Mouse (Mus musculus) forebrain, embryonic 11.5 days (tissue): Measurements from ENCODE around the gene Polr1e. TPM values are rescaled to one million over a fixed set of nuclear protein-coding genes. Genes with fewer than 3 reads are reported as not detected.
"Not testable (repeated sequence)": the region's sequence is repeated elsewhere in the genome, so short reads cannot be mapped to it uniquely, and the experiment has no call there.

Source experiments
- ATAC-seq: fragments of 200-750 bp; cut with Nextera tagmentation; replicated peaks from 2 replicates; pipeline ENCODE4 v1.8.0; 2017; ENCODE audit warnings: moderate TSS enrichment; ENCODE audit not compliant: low FRiP score
- DNase-seq: peaks from one replicate; pipeline ENCODE4 v3.0.0-alpha.2; 2017; ENCODE audit warnings: low spot score
- H3K27ac ChIP-seq: fragments of 300-500 bp; sonication (generic); 2 replicates; pipeline ENCODE4 v1.5.1; 2014; ENCODE audit warnings: low read depth, low read length
- H3K27me3 ChIP-seq: fragments of 300-500 bp; sonication (generic); 2 replicates; pipeline ENCODE4 v1.6.1; 2014; ENCODE audit warnings: mild to moderate bottlenecking, low read length, mixed read lengths; ENCODE audit not compliant: control insufficient read depth, insufficient read depth
- H3K36me3 ChIP-seq: fragments of 300-500 bp; sonication (generic); 2 replicates; pipeline ENCODE4 v1.6.1; 2014; ENCODE audit warnings: mild to moderate bottlenecking, low read length, moderate library complexity, mixed read lengths; ENCODE audit not compliant: control insufficient read depth, insufficient read depth
- H3K4me1 ChIP-seq: fragments of 300-500 bp; sonication (generic); replicated peaks from 2 replicates; pipeline ENCODE4 v1.6.1; 2014; ENCODE audit warnings: low read length, mixed read lengths; ENCODE audit not compliant: control insufficient read depth, insufficient read depth
- H3K4me2 ChIP-seq: fragments of 300-500 bp; sonication (generic); 2 replicates; pipeline ENCODE4 v1.6.1; 2014; ENCODE audit warnings: low read depth, mild to moderate bottlenecking, low read length, moderate library complexity, mixed read lengths; ENCODE audit not compliant: severe bottlenecking
- H3K4me3 ChIP-seq: fragments of 300-500 bp; sonication (generic); 2 replicates; pipeline ENCODE4 v1.5.1; 2014; ENCODE audit warnings: low read depth, low read length
- H3K9ac ChIP-seq: fragments of 300-500 bp; sonication (generic); 2 replicates; pipeline ENCODE4 v1.6.1; 2014; ENCODE audit warnings: low read length
- H3K9me3 ChIP-seq: fragments of 300-500 bp; sonication (generic); 2 replicates; pipeline ENCODE4 v1.6.1; 2016; ENCODE audit warnings: low read length, mixed read lengths; ENCODE audit not compliant: control insufficient read depth
- WGBS: fragments of 180-500 bp; shearing (Covaris S2); extraction: QIAGEN DNeasy Blood & Tissue Kit; methylation state at CpG from one replicate; pipeline ENCODE4 v1.1.7; 2014; 5-methylcytosine and 5-hydroxymethylcytosine counted together
- polyA plus RNA-seq: library from polyadenylated mRNA; unstranded; fragments of >200 nt; fragmentation: Nextera tagmentation; extraction: Ambion mirVana; gene quantifications from 2 replicates; pipeline ENCODE4 v1.2.1, GENCODE M21; 2014

Polr1e gene
- polyA plus RNA-seq, 1 experiment from 2014 or later = 54.5 TPM

- no peak for ATAC-seq
- no peak overlapping the region for H3K4me2 ChIP-seq
- H3K36me3 ChIP-seq = no peaks in the 10 kb centered on the region; the same call in 1 of the 2 replicates
- H3K27me3 ChIP-seq = no peaks in the 10 kb centered on the region
- WGBS = 80% methylated on average over 9 of the region's 9 CpGs
- no peak overlapping the region for H3K27ac ChIP-seq
- DNase-seq = no peak
- H3K9ac ChIP-seq = no peak overlapping the region
- H3K4me1 ChIP-seq = no peaks in the 10 kb centered on the region
- no peak overlapping the region for H3K4me3 ChIP-seq
- no peaks in the 10 kb centered on the region for H3K9me3 ChIP-seq
Observed at GRCm38 (mm10) chr4:45047956-45048355, 29.6 kb downstream of the Polr1e start.

GRCm38 (mm10) chr4:45054862-45055261 is 36.5 kb downstream of the Polr1e start:
- Histone ChIP-seq H3K4me2 (no peak overlapping the region), H3K4me3 (no peak overlapping the region), H3K9me3 (no peaks in the 10 kb centered on the region), H3K27ac (no peak overlapping the region), H3K36me3 (no peaks in the 10 kb centered on the region), H3K27me3 (no peaks in the 10 kb centered on the region), H3K4me1 (no peaks in the 10 kb centered on the region), H3K9ac (no peak overlapping the region)
- no peak for ATAC-seq
- 64% methylated on average over 3 of the region's 3 CpGs for WGBS
- DNase-seq = no peak

- no peaks in the 10 kb centered on the region for H3K4me1 ChIP-seq
- H3K27ac ChIP-seq = no peak overlapping the region
- H3K36me3 ChIP-seq = no peaks in the 10 kb centered on the region
- H3K27me3 ChIP-seq = no peaks in the 10 kb centered on the region
- ATAC-seq (no peak), DNase-seq (no peak)
- H3K4me2 ChIP-seq = no peak overlapping the region
- WGBS = 94% methylated on average over 8 of the region's 8 CpGs
- H3K9ac ChIP-seq = no peak overlapping the region
- H3K9me3 ChIP-seq = no peaks in the 10 kb centered on the region
- no peak overlapping the region for H3K4me3 ChIP-seq
Observed at GRCm38 (mm10) chr4:45055451-45055850, 37.1 kb downstream of the Polr1e start.

GRCm38 (mm10) chr4:45063836-45064235 is 45.5 kb downstream of the Polr1e start:
- not testable (repeated sequence) for H3K27me3 ChIP-seq, H3K4me3 ChIP-seq, ATAC-seq, H3K9ac ChIP-seq, H3K4me2 ChIP-seq, H3K9me3 ChIP-seq, H3K36me3 ChIP-seq, DNase-seq, H3K4me1 ChIP-seq, H3K27ac ChIP-seq
- 71% methylated on average over 1 of the region's 1 CpGs for WGBS

GRCm38 (mm10) chr4:45064577-45064976 is 46.2 kb downstream of the Polr1e start:
- no peak for DNase-seq
- H3K27me3 ChIP-seq = no peaks in the 10 kb centered on the region
- no peaks in the 10 kb centered on the region for H3K36me3 ChIP-seq
- no peaks in the 10 kb centered on the region for H3K9me3 ChIP-seq
- no peak overlapping the region for H3K4me2 ChIP-seq
- WGBS = 95% methylated on average over 2 of the region's 2 CpGs
- no peak overlapping the region for H3K27ac ChIP-seq
- no peaks in the 10 kb centered on the region for H3K4me1 ChIP-seq
- H3K9ac ChIP-seq = no peak overlapping the region
- H3K4me3 ChIP-seq = no peak overlapping the region
- ATAC-seq = no peak

GRCm38 (mm10) chr4:45066036-45066730 is 47.8 kb downstream of the Polr1e start:
- no peak for DNase-seq
- Histone ChIP-seq H3K9ac (no peak overlapping the region), H3K36me3 (no peaks in the 10 kb centered on the region), H3K4me3 (no peak overlapping the region), H3K27ac (no peak overlapping the region), H3K4me1 (no peaks in the 10 kb centered on the region), H3K4me2 (no peak overlapping the region), H3K9me3 (no peaks in the 10 kb centered on the region), H3K27me3 (no peaks in the 10 kb centered on the region)
- no peak for ATAC-seq
- 59% methylated on average over 2 of the region's 2 CpGs for WGBS

GRCm38 (mm10) chr4:45067742-45068141 is 49.4 kb downstream of the Polr1e start:
- H3K27me3 ChIP-seq = no peaks in the 10 kb centered on the region
- ATAC-seq = no peak
- no peaks in the 10 kb centered on the region for H3K9me3 ChIP-seq
- H3K4me3 ChIP-seq = no peak overlapping the region
- no peak overlapping the region for H3K9ac ChIP-seq
- no peak for DNase-seq
- H3K27ac ChIP-seq = no peak overlapping the region
- H3K36me3 ChIP-seq = no peaks in the 10 kb centered on the region
- 89% methylated on average over 4 of the region's 4 CpGs for WGBS
- H3K4me1 ChIP-seq = no peaks in the 10 kb centered on the region
- no peak overlapping the region for H3K4me2 ChIP-seq

- ATAC-seq (no peak), DNase-seq (peak; percentile 30)
- H3K36me3 ChIP-seq = no peaks in the 10 kb centered on the region
- no peak overlapping the region for H3K4me2 ChIP-seq
- no peak overlapping the region for H3K27ac ChIP-seq
- no peaks in the 10 kb centered on the region for H3K4me1 ChIP-seq
- 83% methylated on average over 15 of the region's 15 CpGs for WGBS
- no peak overlapping the region for H3K9ac ChIP-seq
- H3K9me3 ChIP-seq = no peaks in the 10 kb centered on the region
- no peaks in the 10 kb centered on the region for H3K27me3 ChIP-seq
- no peak overlapping the region for H3K4me3 ChIP-seq
Observed at GRCm38 (mm10) chr4:45072261-45072973, 54.0 kb downstream of the Polr1e start.

GRCm38 (mm10) chr4:45073544-45073943 is 55.2 kb downstream of the Polr1e start:
- no peak overlapping the region for H3K4me3 ChIP-seq
- H3K27ac ChIP-seq = no peak overlapping the region
- no peak overlapping the region for H3K9ac ChIP-seq
- H3K27me3 ChIP-seq = no peaks in the 10 kb centered on the region
- no peak overlapping the region for H3K4me2 ChIP-seq
- peak; percentile 11 for DNase-seq
- no peaks in the 10 kb centered on the region for H3K9me3 ChIP-seq
- no peaks in the 10 kb centered on the region for H3K4me1 ChIP-seq
- no peak for ATAC-seq
- WGBS = 87% methylated on average over 6 of the region's 6 CpGs
- peaks cover 1% of the 10 kb centered on the region; the same call in 1 of the 2 replicates for H3K36me3 ChIP-seq
